Mouse (Mus musculus) neural tube, embryonic 12.5 days (tissue): ENCODE results near the gene 1700021F05Rik. TPM values are rescaled to one million over a fixed set of nuclear protein-coding genes. Genes with fewer than 3 reads are reported as not detected.

Experiments
- ATAC-seq: fragments of 200-750 bp; cut with Nextera tagmentation; 2 replicates; pipeline ENCODE4 v1.8.0; 2017; ENCODE audit warnings: low read depth, mild to moderate bottlenecking, moderate TSS enrichment, moderate library complexity; ENCODE audit not compliant: low FRiP score
- H3K27ac ChIP-seq: fragments of 300-500 bp; sonication (generic); 2 replicates; pipeline ENCODE4 v1.5.1; 2016
- H3K27me3 ChIP-seq: fragments of 300-500 bp; sonication (generic); replicated peaks from 2 replicates; pipeline ENCODE4 v1.6.1; 2016; ENCODE audit warnings: mild to moderate bottlenecking
- H3K36me3 ChIP-seq: fragments of 300-500 bp; sonication (generic); 2 replicates; pipeline ENCODE4 v1.6.1; 2016; ENCODE audit warnings: mild to moderate bottlenecking
- H3K4me1 ChIP-seq: fragments of 300-500 bp; sonication (generic); 2 replicates; pipeline ENCODE4 v1.6.1; 2016
- H3K4me2 ChIP-seq: fragments of 300-500 bp; sonication (generic); replicated peaks from 2 replicates; pipeline ENCODE4 v1.6.1; 2016; ENCODE audit warnings: mild to moderate bottlenecking
- H3K4me3 ChIP-seq: fragments of 300-500 bp; sonication (generic); 2 replicates; pipeline ENCODE4 v1.5.1; 2016
- H3K9ac ChIP-seq: fragments of 300-500 bp; sonication (generic); 2 replicates; pipeline ENCODE4 v1.6.1; 2016; ENCODE audit warnings: mild to moderate bottlenecking
- H3K9me3 ChIP-seq: fragments of 300-500 bp; sonication (generic); 2 replicates; pipeline ENCODE4 v1.6.1; 2016; ENCODE audit warnings: mild to moderate bottlenecking
- WGBS: fragments of 180-500 bp; shearing (Covaris S2); methylation state at CpG from one replicate; pipeline ENCODE4 v1.1.7; 2016; 5-methylcytosine and 5-hydroxymethylcytosine counted together
- polyA plus RNA-seq: library from polyadenylated mRNA; unstranded; fragments of >200 nt; fragmentation: Nextera tagmentation; extraction: Ambion mirVana; gene quantifications from 2 replicates; pipeline ENCODE4 v1.2.1, GENCODE M21; 2016

Gene 1700021F05Rik
- 57.2 and 59.9 TPM in 2 replicates for polyA plus RNA-seq

DNA sequence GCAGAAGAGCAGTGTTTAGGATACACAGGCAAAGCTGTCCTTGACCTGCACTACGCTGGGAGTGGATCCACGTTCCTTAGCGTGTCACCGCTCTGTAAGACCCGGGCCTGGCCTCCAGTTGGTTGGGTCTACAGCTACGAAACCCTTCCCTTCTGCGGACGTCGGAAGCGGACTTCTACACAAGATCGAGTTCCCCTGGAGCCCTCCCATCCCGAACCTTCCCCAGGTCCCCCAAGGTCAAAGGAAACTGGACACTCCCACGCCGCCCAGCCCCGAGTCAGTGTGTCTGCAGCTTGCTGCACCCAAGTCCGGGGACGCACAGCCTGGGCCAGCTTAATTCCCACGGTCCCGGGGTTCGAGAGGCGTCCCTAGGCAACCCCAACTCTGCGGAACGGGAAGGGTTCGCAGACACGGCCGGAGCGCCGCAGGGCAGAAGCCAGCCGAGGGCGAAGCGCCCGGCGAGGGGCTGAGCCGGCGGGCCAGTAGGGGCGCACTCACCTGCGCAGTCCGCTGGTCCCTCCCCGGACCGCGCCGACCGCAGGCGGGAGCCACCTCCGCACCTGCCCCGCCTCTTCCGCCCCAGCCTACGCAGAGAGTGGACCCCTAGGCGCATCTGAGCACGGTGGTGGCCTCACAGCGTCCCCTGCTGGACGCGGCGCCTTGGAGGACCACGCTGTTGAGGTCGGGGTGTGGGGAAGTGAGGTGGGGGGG is at the start of gene 1700021F05Rik:
Gene 1700021F05Rik (minus strand): TSS at position 553 of the 711 bp plus-strand sequence.
- Histone ChIP-seq H3K27ac (peak within 1 kb of the TSS; percentile 46; the same call in 1 of the 2 replicates), H3K4me1 (peaks cover 11% of the 10 kb centered on the region), H3K36me3 (peaks cover 8% of the 10 kb centered on the region), H3K9ac (peak within 1 kb of the TSS; percentile 90), H3K4me3 (peak within 1 kb of the TSS; percentile 87), H3K27me3 (no peaks in the 10 kb centered on the region), H3K4me2 (peak within 1 kb of the TSS; percentile 74), H3K9me3 (no peaks in the 10 kb centered on the region)
- peak; percentile 99 for ATAC-seq
- WGBS = 1% methylated on average over 52 of the region's 56 CpGs

DNA sequence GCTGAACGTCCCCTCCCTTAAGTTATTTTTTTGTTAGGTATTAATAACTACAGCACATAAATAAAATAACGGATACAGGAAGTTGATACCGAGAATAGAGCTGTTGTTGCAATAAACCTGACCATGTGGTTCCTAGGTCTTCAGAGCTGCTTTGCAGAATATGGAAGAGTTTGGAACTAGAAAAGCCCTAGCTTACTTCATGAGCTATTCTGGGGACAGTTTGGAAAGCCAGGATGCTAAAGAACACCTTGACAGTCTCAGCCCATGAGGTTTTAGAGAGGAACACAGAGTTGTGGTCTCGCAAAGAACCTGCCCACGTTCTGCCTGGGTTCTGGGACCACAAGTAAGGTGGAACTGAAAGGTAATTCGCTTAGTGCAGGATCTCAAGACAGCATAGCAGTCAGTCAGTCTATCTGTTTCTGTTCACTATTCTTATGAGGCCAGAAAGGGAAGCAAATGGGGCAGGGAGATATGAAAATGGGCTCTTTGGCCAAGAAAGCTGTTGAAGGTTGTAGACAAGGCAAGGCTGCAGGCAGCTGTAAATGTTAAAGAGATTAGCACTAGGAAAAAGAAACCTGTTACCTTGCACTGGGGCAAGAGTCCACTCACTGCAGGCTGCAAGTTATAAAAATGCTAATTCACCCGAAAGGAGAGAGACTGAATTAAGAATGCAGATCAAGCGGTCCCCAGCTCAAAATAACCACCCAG is 47.8 kb upstream of the 1700021F05Rik start:
- Histone ChIP-seq H3K36me3 (peaks cover 13% of the 10 kb centered on the region), H3K4me2 (no peak overlapping the region)

DNA sequence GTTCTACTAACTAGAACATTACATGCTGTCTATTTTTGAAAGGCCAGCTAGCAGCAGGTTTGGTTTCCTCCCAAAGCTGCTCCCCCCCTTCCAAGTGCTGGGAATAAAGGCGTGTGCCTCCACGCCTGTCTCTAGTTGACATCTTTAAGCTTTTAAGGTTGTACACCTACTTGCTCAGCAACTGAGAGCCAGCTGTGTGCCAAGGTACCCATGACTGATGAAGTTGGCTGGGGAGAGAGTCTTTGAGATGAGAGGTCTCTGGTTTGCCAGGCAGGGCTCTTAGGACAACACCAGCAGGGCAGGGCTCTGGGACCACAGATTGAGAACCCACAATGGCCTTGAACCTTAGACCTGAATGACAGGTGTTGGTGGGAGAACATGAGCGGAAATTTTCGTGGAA is 43.7 kb upstream of the 1700021F05Rik start:
- Histone ChIP-seq H3K4me3 (no peak overlapping the region), H3K27ac (no peak overlapping the region)
- 90% methylated on average over 4 of the region's 4 CpGs for WGBS

More for the DNA sequence above, 47.8 kb upstream of the 1700021F05Rik start:
- H3K4me3 ChIP-seq = no peak overlapping the region
- no peak overlapping the region for H3K9ac ChIP-seq
- no peak overlapping the region for H3K27ac ChIP-seq
- 65% methylated on average over 8 of the region's 8 CpGs for WGBS
- H3K9me3 ChIP-seq = no peaks in the 10 kb centered on the region
- no peak for ATAC-seq
- no peaks in the 10 kb centered on the region for H3K27me3 ChIP-seq
- H3K4me1 ChIP-seq = 0 out of 2 replicates have a peak, but pooled peaks cover 8% of the 10 kb centered on the region

DNA sequence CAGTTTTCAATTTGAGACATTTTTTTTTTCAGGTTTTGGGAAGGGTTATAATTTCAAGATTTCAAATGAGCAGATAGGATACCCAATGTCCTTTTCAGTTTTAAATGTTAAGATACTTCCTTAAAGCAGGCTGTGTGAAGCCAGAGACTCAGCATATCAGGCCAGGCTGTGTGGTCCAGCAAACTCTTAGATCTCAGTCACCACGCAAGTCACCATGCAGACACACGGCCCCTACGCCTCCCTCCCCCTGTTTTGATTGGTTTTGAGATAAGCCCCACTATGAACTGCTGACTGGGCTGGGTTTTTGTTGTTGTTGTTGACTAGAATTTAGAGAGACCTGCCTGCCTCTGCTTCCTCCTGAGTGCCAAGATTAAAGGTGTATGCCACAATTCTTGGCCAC is 40.5 kb upstream of the 1700021F05Rik start:
- H3K36me3 ChIP-seq = peaks cover 31% of the 10 kb centered on the region
- 62% methylated on average over 3 of the region's 3 CpGs for WGBS
- H3K9ac ChIP-seq = peak overlapping the region; percentile 94
- ATAC-seq = no peak
- H3K9me3 ChIP-seq = no peaks in the 10 kb centered on the region
- H3K4me2 ChIP-seq = peak overlapping the region; percentile 73
- peak overlapping the region; percentile 74 for H3K4me3 ChIP-seq
- H3K27me3 ChIP-seq = no peaks in the 10 kb centered on the region
- H3K4me1 ChIP-seq = peaks cover 24% of the 10 kb centered on the region
- peak overlapping the region; percentile 98; the same call in 1 of the 2 replicates for H3K27ac ChIP-seq

More for the DNA sequence above, 43.7 kb upstream of the 1700021F05Rik start:
- Histone ChIP-seq H3K9me3 (no peaks in the 10 kb centered on the region), H3K36me3 (peaks cover 31% of the 10 kb centered on the region), H3K9ac (no peak overlapping the region), H3K27me3 (no peaks in the 10 kb centered on the region), H3K4me1 (peaks cover 21% of the 10 kb centered on the region; the same call in 1 of the 2 replicates), H3K4me2 (no peak overlapping the region)
- ATAC-seq = no peak

DNA sequence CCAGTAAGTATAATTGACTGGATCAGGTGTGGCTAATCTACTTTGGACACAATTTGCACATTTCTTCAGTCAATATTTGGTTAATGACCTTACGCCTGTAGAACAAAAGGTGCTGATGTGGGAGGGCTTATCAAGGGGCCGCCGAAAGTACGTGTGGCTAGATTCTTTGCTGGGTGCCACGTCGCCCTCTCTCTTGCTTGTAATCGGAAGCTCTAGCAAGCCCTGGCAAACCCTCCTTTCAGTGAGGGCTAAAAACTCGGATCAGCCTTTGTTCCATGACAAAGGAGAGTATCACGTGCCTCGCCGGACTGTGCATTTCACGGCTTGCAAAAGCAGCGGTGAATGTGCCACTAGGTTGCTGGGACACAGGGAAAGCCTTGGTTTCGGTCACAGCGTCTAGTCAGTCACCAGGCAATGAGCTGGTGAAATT is 39.9 kb upstream of the 1700021F05Rik start:
- Histone ChIP-seq H3K9ac (peak overlapping the region; percentile 94), H3K4me1 (peaks cover 24% of the 10 kb centered on the region), H3K27ac (peak overlapping the region; percentile 98), H3K4me3 (peak overlapping the region; percentile 74), H3K4me2 (peak overlapping the region; percentile 73), H3K36me3 (peaks cover 31% of the 10 kb centered on the region), H3K27me3 (no peaks in the 10 kb centered on the region), H3K9me3 (no peaks in the 10 kb centered on the region)
- under 1% methylated on average over 15 of the region's 15 CpGs for WGBS
- peak; percentile 42 for ATAC-seq

DNA sequence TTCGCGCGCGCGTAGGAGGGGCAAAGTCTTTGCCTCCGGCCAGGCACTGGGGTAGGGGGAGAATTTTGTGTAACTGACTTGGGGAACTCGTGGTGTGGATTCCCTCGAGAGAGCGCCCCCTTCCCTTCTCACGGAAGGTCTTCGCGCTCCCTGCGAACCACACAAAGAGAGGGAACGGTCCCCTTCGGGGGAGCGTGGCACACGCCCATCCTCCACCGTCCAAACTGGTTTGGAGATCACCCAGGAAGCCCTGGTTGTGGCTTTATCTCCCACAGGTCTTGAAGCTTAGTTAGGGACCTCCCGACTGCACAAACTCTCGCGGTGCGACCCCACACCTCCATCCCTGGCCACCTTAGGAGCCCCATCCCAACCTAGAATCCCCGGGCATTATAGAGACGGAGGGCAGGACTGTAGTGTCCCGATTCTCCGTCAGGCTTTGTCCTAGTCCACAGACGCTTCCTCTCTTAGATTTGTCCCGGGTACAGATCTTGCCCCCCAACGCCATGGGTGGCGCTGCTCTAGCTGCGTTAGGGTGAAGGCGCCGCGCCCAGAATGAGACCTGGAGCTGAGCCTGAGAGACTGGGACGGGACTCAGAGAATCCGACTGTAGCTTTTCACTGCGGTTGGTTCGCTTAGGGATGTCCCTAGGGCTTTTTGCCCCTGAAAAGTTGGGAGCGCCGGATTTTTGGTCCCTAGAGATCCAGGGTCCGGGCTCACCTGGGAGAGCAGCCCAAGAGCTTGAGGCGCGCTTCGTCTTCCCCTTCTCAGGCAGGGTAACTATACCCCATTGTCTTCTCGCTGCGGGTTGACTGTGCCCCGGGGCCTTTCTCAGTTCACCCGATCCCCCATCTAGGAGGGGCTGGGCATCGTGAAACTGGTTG is 38.8 kb upstream of the 1700021F05Rik start:
- Histone ChIP-seq H3K9me3 (no peaks in the 10 kb centered on the region), H3K27ac (peak overlapping the region; percentile 98), H3K4me3 (peak overlapping the region; percentile 74), H3K36me3 (peaks cover 28% of the 10 kb centered on the region), H3K4me1 (peaks cover 24% of the 10 kb centered on the region), H3K4me2 (peak overlapping the region; percentile 73), H3K9ac (peak overlapping the region; percentile 94), H3K27me3 (no peaks in the 10 kb centered on the region)
- ATAC-seq = peak; percentile 39
- WGBS = 0% methylated on average over 49 of the region's 49 CpGs

DNA sequence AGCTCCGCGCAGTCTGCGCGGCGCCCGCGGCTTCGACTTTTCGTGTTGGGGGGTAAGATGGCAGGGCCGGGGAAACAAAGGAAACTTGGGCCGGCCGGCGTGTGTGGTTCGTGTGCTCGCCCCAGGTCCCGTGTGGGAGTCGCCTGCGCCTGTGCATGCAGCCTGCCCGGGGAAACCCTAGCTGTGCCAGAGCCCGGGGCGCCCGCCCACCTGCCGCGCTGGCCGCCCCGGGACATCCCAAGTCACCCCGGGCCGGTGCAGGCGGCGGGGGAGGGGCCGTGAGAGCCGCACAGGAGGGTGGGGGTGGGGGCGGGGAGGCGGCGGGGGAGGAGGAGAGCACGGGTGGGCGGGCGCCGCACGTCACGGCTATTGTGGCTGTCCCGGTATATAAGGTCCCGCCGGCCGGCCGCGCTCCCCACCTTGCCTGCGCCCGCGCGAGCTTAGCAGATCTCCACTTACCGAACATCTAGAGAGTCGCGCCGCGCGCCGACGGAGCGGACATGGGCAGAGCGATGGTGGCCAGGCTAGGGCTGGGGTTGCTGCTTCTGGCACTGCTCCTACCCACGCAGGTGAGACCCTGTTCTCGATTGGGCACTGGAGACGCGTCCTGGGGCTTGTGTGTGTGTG is 38.1 kb upstream of the 1700021F05Rik start:
- Histone ChIP-seq H3K36me3 (peaks cover 20% of the 10 kb centered on the region), H3K4me1 (peaks cover 24% of the 10 kb centered on the region), H3K9ac (peak overlapping the region; percentile 94), H3K27me3 (no peaks in the 10 kb centered on the region), H3K4me3 (peak overlapping the region; percentile 74), H3K27ac (peak overlapping the region; percentile 98), H3K9me3 (no peaks in the 10 kb centered on the region), H3K4me2 (peak overlapping the region; percentile 73)
- WGBS = under 1% methylated on average over 60 of the region's 65 CpGs
- ATAC-seq = peak; percentile 82

DNA sequence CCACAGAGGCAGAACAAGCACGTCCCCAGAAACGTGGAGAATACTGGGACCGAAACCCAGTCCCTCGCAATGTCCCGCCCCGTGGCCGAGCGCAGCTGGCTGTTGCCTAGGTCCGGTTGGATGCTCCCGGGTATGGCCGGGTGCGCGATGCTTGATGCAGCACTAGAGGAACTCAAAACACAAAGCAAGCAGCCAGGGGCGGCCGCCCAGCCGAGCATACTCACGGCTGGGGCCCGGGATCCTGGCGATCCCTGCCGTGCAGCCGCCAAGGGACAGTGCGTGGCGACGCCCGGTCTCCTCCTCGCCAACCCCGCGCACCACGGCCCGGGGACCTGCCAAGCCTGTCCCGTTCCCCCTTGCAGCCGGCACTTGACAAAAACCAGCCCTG is 37.6 kb upstream of the 1700021F05Rik start:
- H3K9me3 ChIP-seq = no peaks in the 10 kb centered on the region
- ATAC-seq = peak; percentile 57
- peak overlapping the region; percentile 94 for H3K9ac ChIP-seq
- H3K4me2 ChIP-seq = peak overlapping the region; percentile 73
- H3K4me3 ChIP-seq = peak overlapping the region; percentile 74
- H3K27ac ChIP-seq = peak overlapping the region; percentile 98
- H3K36me3 ChIP-seq = peaks cover 15% of the 10 kb centered on the region
- peaks cover 24% of the 10 kb centered on the region for H3K4me1 ChIP-seq
- 0% methylated on average over 32 of the region's 32 CpGs for WGBS
- H3K27me3 ChIP-seq = no peaks in the 10 kb centered on the region

DNA sequence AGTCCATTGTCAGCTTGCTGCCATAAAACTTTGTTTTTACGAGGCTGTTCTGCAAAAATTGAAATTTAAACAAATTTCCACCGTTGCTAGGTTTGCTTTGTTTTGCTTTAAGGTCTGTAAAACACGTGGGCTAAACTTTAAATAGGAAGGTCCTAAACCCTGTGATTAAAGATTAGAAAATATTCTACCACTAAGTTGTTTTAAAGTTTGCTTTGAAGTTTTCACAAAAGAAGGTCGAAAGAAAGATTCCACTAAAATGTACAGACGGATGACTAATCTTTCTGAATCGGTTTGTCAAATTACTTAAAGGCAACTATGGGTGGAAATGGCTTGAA is 37.2 kb upstream of the 1700021F05Rik start, which contains the start of gene Cd24a:
Gene Cd24a (plus strand): TSS at position 288 of the 335 bp plus-strand sequence.
- Histone ChIP-seq H3K9me3 (no peaks in the 10 kb centered on the region), H3K4me2 (peak within 1 kb of the TSS; percentile 73), H3K27me3 (no peaks in the 10 kb centered on the region), H3K4me1 (peaks cover 24% of the 10 kb centered on the region), H3K27ac (peak within 1 kb of the TSS; percentile 98), H3K9ac (peak within 1 kb of the TSS; percentile 94), H3K4me3 (peak within 1 kb of the TSS; percentile 74), H3K36me3 (peaks cover 11% of the 10 kb centered on the region)
- no peak for ATAC-seq
- WGBS = under 1% methylated on average over 6 of the region's 6 CpGs

DNA sequence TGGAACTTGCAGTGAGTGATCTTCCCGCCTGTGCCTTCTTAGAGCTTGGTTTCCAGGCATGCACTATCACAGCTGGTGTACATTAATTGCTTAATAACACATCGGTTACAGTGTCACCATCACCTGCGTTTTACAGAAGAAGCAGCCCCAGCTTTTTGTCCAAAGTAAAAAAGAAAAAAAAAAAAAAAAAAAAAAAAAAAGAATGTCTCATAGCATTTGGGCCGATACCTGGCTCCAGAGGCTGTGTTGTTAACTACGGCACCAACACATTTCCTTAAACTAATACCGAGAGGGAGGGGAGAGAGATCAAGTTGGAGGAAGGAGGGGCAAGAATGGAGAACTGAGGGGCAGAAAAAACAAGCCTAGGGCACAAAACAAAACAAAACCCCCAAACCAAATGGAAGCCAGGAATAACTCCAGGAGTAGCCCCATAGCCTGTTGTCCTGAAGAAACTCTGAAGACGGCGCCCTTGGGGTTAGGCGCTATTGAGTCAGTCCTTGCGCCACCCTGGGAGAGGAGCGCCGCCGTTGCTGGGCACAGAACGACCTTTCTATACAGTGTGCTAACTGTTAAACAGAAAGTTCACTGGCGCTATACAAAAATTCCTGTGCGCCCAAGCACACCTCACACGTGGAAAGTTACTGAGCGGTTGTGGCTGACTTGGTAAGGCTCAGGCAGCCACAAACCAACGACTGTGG is 36.7 kb upstream of the 1700021F05Rik start:
- no peak overlapping the region for H3K27ac ChIP-seq
- peaks cover 6% of the 10 kb centered on the region; the same call in 1 of the 2 replicates for H3K36me3 ChIP-seq
- H3K4me2 ChIP-seq = peak overlapping the region; percentile 73
- peaks cover 22% of the 10 kb centered on the region for H3K4me1 ChIP-seq
- 14% methylated on average over 19 of the region's 19 CpGs for WGBS
- no peaks in the 10 kb centered on the region for H3K27me3 ChIP-seq
- no peaks in the 10 kb centered on the region for H3K9me3 ChIP-seq
- ATAC-seq = no peak
- 0 out of 2 replicates have a peak overlapping the region, but pooled peaks have one; percentile 6 for H3K9ac ChIP-seq
- H3K4me3 ChIP-seq = peak overlapping the region; percentile 15; the same call in 1 of the 2 replicates

DNA sequence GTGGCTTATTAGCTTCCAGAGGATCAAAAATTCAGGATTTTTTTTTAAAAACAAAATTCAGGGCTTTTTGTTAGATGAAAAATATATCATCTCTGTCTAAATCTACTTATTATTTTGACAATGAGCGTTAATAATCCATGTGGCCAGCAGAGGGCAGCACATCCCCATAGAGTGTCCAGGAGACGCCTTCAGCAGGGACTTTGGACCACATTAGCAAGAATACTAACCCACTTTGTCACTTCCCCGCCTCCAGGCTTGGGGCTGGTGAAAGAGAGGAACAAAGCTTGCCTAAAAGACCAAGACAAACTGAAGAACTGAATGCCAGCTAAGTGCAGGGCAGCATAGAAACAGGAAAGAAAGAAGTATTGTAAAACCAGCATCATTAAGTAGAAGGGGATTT is 34.2 kb upstream of the 1700021F05Rik start:
- peaks cover 5% of the 10 kb centered on the region; the same call in 1 of the 2 replicates for H3K9me3 ChIP-seq
- ATAC-seq = no peak
- no peak overlapping the region for H3K4me2 ChIP-seq
- WGBS = 2% methylated on average over 3 of the region's 3 CpGs
- no peak overlapping the region for H3K4me3 ChIP-seq
- no peak overlapping the region for H3K9ac ChIP-seq
- H3K27me3 ChIP-seq = no peaks in the 10 kb centered on the region
- no peak overlapping the region for H3K27ac ChIP-seq
- no peaks in the 10 kb centered on the region for H3K36me3 ChIP-seq
- peaks cover 11% of the 10 kb centered on the region for H3K4me1 ChIP-seq
